Mouse (Mus musculus) lung, postnatal 25 days (tissue): Measurements from ENCODE around the gene Cables2.

Source experiments
- DNase-seq: peaks from one replicate; pipeline ENCODE4 v3.0.0; 2022; ENCODE audit warnings: low spot score

Gene Cables2

DNA sequence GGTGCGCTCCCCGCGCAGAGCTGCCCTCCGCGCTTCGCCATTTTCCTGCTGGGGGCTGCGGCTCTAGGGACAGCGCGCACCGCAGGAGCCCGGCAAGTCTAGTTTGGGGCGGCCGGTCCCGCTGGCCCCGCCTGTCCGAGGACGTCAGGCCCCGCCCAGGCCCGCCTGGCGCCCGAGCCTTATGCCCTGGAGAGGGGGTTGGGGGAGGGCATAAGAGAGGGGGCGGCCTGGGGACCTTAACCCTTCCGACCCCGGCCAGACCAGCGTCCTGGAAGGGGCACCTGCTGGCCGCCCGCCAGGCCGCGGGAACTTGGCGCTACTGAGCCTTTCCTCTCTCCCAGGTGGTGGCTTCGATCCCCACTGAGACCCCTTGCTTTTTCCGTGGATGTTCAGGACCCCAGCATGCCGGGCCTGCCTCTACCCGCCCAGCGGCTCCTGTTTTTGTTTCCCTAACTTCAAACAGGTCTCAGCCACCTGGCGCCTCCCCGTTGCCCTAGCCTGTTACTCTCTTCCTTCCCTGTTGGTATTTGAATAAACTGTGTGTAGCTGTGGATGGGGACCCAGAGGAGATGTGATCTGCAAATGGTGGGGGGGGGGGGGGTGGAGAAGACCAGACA lies 47.4 kb downstream of the Cables2 start, which contains the start of gene Lama5:
TSS of gene Lama5 (minus strand) at position 98 of the 617 bp plus-strand sequence.
- peak; percentile 76 for DNase-seq

DNA sequence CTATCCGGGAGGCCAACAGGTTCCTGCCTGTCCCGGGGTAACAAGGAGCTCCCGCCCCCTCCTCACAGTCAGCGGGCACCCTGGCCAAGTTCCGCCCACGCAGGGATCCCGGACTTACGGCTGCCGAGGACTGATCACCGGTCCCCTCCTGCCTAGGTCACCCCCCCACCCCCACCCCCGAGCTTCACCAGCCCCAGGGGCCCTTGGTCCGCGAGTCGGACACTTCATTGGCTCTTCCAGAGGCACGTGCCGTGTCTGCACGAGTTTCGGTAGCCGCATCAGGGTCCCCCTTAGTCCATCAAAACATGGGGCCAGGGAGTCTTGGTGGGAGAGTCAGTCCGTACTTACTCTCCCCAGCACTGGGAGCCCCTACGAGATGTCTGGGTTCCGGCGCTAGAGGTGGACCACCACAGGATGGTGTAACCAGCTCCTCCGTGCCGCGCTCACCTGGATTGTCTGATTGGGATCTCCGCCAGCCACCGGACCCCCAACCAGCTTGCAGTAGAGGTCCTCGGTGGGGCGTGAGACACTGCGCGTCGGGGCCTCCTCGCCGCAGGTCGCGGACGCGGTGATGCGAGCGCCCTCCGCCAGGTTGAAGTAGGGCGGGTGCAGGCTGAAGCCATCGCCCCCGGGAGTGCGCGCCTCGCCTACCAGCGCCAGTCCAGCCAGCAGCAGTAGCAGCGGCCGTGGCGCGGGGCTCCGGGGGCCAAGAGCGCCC lies 48.1 kb downstream of the Cables2 start:
- no peak for DNase-seq

DNA sequence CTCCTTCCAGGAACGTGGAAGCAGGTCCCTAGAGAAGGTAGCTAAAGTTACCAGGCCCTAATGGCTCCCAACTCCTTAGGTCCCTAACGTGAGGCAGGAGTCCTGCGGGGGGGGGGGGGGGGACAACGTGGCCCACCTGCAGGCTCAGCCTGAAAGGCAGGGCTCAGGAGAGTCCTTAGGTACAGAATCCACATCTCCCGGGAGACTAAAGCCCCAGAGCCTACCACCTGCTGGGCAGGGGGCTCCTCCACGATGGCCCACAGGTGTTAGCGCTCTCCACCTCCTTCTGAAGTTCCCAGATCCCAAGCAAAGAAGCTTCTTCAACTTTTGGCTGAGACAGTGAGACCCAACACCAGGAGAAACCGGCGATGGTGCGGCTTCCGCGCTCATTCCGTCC lies 48.7 kb downstream of the Cables2 start:
- no peak for DNase-seq

DNA sequence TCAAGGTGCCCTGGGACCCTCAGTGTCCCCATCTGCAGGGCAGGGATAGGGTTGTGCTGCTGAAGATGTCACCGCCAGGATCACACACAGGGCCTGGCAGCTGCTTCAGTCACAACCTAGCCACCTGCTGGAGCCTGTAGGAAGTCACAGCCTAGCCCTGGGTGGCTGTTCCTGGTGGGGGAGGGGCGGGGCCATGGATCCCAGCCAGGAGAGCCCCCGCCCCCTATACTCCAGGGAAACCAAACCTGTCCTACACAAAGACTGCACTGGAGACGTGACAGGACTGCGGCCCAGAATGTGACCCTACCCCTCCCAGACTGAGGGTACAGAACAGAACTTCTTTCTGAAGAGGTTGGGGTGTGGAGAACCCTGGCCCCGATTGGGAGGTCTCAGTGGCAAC lies 51.0 kb downstream of the Cables2 start:
- DNase-seq: no peak

DNA sequence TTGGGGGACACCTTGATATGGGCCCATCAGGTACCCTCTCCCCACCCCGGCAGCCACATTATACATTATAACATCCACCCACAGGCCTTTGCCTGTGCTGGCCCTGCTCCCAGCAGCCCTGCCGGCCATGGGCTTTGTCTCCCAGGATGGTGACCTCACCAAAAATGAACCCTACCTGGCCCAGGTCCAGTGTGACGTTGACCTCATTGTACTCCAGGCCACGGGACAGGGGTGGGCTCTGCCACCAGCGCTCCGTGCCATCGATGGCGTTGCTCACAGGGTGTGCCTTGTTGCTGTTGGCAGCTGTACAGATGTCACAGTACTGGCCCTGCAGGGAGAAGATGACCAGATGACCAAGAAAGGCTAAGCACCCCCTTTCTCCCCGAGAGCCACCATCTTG lies 52.2 kb downstream of the Cables2 start:
- DNase-seq: no peak

DNA sequence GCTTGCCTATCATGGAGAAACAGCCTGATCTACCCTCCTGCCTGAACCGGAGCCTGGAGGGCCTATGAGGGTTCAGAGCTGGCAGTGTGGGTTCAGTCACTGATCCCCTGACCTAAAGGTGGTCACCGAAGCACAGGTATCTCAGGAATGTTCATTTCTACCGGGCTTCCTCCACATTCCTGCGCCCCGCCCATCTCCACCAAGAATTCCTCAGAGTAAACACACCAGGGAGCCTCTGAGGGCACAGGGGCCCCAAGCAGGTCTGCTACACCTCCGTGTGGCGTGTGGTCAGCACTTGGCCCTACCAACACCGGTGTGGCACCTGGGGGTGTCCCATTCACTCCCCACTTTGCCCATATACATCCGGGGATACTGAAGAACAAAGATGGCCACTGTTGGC lies 53.1 kb downstream of the Cables2 start:
- DNase-seq: no peak

DNA sequence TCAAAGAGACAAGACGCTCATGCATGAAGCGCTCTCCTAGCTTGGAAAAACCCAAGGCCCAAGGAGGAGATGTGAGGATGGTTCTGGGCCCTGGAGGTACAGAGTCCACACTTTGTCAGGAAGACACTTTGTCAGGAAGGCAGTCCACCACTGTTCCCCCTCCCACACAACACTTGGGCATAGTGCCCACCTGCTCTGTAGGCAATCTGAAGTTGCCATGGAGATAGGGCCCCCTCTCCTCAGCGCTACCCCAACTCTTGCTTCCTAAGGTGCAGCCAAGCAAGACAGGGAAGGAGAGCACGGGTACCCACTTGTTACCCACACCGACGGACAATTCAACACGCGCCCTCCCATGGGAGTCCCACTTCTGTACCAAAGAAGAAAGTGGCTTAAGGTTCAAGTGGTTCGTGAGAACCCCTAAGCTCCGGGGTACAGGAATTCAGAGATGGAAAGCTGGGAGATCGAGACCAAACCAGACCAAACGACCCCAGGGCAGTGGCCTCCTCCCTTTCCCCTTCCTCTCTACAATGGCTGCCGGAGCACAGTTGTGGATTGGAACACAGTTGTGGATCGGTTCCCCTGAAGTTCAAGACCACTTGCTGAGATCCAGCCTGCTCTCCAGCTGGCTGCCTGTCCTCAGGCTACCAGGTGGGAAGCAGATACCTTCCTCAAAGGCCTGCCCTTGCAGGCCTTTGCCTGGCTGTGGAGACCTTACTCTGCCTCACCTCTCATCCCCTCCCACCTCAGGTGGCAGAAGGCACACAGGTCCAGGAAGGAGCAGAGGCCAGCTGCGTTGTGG lies 54.0 kb downstream of the Cables2 start:
- DNase-seq: no peak

DNA sequence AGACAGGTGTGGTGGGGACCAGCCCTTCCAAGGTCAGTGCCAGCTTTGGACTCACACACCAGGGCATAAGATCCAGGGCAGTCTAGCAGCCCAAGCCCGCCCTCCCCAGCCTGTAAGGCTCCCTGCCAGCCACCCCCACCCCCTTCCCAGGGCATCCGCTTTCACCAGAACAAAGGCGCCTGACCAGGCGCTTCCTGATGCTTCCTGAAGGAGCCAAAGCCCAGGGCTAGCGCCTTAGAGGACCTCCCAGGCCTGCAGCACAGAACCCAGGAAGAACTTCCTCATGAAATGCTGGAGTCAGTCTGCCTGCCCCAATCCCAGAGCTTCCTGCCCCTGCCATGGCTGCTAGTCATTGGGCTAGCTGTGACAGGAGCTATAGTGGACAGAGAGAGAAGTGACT lies 54.6 kb downstream of the Cables2 start:
- peak; percentile 70 for DNase-seq

DNA sequence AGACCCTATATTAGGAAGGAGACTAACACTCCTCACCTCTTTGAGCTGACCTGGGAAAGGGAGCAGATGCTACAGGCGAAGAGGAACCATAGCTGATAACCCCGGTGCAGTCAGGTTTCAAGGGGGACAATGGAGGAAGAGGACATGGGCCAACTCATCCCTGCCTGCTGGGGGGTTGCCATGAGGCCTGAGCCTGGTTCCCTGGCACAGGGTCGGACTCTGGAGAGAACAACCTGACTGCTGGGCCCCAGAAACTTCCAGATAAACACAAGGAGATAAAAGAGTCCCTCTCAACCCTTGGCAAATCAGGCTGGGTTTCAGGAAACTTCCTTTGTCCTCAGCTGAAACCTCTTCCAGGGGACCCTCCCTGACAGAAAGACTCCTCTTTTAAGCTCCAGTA lies 55.1 kb downstream of the Cables2 start:
- no peak for DNase-seq

DNA sequence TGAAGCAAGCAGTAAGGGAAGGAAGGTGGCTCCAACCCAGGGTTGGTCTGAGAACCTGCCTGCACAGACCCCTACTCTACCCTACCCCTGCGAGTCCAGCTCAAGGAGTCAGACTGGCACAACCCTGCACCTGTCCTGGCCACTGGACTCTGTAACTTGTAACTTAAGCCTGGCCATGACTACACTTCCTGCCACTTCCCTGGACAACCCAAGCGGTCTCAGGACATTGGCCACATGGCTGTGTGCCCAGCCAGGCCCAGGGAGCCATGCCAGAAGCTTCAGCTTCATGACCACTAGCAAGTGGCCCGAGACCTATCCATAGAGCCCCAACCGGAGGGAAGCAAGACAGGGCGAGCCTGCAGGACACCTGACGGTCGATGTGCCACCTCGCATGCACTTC lies 55.7 kb downstream of the Cables2 start:
- peak; percentile 88 for DNase-seq

DNA sequence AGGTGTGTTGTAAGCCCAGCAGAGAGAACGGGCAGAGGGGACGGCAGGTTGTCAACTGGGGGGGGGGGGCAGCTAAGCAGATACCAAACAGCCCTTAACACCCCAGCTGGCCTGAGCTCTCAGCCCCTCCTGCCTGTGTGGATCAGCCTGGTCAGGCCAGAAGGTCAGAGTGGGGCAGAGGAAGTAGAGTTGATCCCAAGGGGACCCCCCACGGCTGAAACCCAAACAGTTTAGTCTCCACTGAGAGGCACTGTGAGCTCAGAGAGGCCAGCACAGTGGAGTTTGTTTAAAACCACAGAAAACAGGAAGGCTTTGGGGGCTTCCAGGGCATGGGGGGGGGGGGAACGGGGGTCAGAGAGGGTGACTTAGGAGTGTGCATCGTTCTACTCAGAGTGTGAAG lies 56.4 kb downstream of the Cables2 start:
- no peak for DNase-seq

DNA sequence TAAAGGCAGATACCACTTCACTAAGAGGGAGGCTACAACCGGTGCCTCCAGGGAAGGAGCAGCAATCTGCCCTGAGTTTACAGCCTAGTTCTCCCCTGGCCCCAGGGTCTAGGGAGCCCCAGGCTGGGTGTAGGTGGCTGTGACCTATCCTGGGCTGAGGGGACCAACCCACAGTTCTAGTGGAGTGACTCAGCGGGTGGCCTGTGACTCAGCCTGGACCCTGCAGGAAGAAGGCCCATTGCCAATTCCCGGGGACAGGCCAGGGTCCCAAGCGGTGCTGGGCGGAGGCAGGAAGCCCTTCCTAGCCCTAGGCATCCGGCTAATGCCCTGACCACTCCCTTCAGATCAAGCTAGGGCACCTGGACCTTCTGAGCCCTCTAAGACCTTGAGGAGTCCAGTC lies 57.3 kb downstream of the Cables2 start:
- DNase-seq: peak; percentile 68

DNA sequence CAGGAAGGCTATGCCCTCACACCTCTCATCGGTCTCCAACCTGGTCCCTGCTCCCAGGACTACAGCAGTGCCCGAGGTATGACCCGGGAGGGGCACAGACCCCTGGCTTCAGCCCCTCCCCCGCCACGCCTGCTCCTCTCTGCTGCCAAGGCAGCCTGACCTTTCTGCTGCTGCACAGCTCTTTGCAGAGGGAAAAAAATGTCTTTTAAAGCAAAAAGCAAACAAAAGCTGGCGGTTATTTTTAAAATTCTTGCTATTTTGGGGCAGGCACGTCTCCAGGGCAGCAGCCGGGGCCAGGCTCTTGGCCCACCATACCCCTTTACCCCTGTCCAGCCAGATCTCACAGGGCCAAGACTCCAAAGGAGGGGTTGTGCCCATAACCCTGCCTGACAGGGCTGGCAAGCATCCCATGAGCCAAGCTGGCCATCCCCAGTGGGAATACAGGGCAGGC lies 58.3 kb downstream of the Cables2 start:
- no peak for DNase-seq

DNA sequence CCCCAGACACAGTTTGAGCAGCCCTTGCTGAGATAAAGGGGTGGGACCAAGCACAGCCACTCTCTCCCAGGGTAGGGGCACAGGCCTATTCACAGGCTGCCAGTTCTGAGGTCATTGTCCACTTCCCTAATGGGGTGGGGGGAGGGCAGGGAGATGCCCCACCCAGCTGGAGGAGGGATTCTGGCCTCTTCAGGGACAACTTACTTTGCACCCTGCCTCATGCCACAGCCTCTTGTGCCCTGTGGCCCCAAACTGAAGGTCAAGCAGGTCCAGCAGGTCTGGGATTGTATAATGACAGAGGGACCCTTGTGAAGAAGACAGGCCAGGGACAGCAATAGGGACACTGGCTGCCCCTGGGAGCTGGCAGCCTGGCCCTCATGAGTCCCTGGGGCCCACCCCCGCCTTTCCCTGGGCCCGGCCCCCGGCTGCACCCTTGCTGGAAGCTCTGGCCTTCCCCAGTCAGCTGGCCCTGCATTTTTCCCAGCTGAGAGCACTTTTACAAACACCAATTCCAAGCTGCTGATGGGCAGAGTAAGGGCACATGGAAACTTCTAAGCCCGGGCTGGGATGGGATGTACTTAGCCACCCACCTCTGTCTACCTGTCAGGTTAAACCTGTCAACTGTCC lies 58.8 kb downstream of the Cables2 start:
- DNase-seq: no peak

DNA sequence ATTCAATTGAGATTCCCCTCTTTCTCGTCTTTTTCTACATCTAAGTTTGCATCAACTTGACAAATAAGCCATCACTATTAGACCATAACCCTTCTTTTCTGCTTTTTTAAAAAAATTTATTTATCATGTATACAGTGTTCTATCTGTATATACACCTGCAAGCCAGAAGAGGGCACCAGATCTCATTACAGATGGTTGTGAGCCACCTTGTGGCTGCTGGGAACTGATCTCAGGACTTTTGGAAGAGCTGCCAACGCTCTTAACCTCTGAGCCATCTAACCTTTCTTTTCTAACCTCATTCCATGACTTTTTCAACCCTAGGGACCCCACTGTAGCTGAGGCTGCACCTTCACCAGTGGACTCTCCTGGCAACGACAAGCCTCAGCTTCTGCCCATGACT lies 61.0 kb downstream of the Cables2 start:
- no peak for DNase-seq

DNA sequence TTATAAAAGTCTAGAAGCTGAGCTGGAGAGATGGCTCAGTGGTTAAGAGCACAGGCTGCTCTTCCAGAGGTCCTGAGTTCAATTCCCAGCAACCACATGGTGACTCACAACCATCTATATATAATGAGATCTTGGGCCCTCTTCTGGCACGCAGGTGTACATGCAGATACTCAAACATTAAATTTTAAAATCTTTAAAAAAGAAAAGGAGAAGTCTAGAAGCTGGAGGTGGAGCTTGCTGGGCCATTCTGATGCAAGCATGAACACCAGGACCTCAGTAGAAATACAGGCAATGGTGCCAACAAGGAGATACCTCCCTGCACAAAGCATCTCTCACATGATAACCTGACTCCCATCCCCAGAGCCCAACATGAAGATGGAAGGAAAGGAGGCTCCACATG lies 64.3 kb downstream of the Cables2 start:
- no peak for DNase-seq
